Mouse (Mus musculus): ENCODE results near the gene Cct8.
A peak's percentile ranks its signal among the peaks of the same experiment; 100 is the strongest.
"Not testable (repeated sequence)": the region's sequence is repeated elsewhere in the genome, so short reads cannot be mapped to it uniquely, and the experiment has no call there.

Cct8 gene

DNA sequence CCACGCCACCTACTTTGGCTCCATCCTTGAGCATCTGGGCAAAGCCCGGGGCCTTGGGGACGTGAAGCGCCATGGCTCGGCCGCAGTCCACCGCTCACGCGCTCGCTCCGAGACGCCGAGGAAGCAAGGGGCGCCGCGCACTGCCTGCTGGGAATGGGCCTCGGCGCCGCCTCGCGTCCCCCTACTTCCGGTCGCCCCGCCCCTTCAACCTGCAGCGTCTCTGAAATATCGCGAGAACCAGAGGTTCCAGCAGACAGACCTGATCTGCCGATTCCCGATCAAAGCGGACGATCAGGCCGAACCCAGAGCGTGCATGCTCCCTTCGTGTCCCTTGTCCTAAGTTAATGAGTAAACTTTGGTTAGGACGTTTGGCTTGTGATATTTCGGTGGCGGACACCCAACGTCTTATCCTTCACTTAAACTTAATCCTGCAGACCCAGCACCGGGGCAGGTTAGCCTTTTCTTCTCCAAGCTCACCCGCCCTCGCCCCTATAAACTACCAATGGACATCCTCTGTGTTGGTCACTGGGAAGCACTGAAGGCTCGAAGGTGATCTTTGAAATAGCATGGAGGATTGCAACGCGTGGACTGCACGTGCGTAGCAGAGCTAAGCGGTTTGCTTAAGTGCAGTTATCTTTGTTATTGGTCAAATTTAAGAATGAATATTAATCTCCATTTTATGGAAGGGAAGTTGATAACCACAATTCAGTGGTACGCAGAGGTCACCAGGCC lies at the start of gene Cct8:
TSS of gene Cct8 (minus strand) at position 158 of the 732 bp plus-strand sequence.
- peak; percentile 97 to 98 for DNase-seq

DNA sequence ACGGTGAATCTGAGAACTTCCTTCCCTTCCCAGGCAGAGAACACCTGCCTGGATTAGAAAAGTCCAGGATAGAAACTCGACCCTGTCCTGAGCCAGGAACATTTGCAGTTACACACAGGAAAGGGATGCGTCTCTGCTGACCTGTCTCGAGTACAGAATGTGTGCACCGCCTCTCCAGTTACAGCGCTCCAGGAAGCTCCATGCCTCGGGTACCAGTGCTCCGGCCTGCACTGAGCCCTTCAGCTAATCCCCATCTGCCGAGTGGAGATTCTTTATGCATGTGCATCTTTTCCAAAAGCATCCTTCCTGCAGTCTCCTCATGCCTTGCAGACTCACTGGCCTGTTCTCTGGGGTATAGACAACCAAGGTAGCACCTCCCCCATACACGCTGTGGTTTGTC lies 33.1 kb upstream of the Cct8 start:
- no peak for DNase-seq

DNA sequence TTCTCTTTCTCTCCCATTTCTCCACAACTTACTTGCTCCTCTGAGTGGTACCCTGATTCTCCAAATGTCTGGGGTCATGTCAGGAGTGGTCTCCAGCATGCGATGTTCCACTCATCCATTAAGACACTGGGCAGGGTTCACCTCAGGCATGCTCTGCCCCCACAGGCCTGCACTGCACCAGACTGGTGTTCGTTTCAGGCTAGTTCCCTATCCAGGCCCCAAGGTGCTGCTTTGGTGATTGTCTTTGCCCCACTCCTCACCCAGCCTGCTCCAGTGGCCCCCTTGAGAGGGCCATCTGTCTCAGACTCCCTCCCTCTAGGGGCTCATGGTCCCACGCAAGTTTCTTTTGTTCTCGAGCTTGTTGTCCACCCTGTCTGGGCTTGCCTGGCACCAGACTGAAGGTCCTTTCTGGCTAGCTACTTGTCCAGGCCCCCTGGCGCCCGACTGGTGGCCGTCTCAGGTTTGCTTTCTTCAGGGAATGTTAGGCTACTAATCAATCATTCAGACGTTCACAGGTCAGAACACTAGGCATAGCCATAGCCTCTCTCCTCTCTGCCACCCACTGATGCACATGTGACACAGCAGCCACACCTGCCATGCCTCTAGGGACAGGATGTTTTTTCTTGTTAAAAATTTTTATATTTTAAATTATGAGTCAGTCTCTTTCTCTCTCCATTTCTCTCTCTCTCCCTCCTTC lies 32.0 kb upstream of the Cct8 start:
- no peak for DNase-seq

DNA sequence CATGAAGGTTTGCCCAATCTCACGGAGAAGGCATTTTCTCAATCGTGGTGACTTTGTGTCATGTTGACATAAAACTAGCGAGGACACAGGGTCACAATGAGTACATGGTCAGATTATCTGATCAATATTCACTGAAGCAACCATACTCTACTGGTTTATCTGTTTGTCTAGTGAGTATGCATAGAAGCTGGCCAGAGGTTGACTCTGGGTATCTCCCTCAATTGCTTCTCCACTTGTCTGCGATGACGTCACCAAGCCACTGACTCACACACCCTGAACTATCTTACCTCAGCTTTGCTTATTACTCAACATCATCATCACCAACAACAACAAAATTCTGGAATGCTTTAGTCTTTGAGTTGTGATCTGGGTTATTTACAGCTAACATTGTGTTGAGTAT lies 28.6 kb upstream of the Cct8 start:
- no peak for DNase-seq

DNA sequence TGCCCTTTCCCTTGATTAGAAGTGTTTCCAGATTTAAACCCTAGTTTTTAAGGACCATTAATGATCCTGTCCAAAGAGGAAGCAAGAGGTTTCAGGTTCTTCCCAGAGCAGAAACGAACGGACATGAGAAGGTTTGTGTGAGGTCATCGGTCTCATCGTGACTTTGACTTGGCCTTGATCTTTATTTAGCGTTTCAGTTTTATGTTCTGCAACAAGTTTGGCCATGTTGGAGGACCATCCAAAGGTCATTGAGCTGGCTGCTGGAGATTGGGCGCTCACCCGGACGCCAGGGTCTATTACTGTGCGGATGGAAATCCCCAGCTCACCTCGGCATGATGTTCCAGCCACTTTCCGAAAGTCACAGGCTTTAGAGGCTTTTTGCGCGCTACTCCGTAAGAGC lies 16.7 kb upstream of the Cct8 start:
- DNase-seq: no peak

DNA sequence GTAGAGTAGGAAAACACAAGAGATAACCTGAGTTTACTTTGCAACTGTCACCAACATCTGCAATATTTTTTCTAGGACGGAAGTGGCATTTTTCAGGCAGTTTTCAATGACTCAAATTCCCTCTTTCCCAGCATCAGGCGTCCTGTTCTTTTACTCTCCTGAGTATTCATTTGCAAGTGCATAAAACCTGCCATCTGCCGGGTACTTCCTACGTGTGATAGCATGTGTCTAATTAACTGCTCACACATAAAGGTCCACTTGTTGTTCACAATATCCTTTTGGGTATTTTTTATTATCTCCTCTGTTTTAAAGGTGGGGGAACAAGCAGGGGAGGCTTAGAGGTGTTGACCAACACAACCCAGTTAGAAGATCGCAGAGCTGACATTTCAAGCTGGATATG lies 16.0 kb upstream of the Cct8 start:
- DNase-seq: no peak

DNA sequence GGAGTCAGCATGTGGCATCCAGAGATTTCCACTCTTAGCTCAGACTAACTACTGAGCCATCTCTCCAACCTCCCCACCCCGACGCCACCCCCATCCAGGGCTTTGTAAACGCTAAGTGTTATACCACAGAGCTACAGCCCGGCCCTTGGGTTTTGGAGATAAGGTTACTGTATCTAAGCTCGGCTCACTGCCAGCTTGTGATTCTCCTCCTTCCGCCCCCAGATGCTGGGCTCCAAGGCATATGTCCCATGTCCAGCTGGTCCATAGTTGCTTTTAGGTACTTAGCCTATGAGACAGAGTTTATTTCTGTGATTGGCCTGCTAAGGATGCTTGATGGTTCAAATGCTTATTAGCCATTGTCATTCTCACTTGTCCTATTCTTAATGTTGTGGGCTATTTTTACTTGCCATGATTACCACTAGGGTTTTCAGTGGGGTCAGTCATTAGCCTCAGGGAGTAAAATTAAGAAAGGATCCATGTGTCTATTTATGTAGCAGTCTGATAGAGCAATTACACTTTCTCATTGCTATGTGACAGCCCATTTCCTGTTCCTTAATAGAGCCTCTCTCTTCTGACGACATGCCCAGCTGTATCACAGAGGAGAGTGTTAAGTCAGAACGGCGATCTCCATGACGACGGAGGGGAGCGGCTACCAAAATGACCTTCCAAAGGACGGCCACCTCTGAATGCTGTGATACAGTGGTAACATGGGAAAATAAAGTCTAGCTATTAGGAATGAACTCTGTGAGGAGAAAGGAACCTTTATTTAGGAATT lies 5.8 kb upstream of the Cct8 start:
- DNase-seq: no peak

DNA sequence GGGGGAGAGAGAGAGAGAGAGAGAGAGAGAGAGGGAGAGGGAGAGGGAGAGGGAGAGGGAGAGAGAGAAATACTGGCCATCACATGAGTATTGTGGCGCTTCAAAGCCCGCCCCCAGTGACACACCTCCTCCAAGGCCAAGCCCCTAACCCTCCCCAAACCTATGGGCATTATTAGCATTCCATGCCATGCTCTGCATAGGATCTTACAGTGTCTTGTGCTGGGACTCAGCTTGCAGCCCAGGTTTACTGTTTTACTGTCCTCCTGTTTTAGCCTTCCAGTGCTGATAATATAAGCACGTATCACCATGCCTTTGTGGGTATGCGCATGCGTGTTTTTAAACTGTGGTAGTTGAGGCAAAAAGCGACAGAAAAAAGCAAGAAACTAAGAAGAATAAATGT lies 3.9 kb upstream of the Cct8 start:
- no peak for DNase-seq

DNA sequence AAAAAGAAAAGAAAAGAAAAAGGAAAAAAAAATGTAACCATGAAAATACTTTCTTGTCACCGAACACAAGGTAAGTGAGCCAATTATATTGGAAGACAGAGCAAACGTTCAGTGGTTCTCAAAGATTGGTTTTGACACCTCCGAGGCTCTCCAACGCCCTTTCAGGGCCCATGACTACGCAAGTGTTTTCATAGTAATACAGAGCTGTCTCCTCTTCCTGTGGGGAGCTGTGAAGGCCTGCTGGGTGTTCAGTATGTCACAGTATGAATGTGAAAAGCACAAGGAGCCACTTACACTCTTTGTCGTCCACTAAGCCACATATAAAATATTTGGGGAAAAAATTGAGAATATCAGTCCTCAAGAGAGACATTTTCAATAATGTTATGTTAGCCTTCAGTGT lies 1.5 kb upstream of the Cct8 start:
- DNase-seq: no peak

DNA sequence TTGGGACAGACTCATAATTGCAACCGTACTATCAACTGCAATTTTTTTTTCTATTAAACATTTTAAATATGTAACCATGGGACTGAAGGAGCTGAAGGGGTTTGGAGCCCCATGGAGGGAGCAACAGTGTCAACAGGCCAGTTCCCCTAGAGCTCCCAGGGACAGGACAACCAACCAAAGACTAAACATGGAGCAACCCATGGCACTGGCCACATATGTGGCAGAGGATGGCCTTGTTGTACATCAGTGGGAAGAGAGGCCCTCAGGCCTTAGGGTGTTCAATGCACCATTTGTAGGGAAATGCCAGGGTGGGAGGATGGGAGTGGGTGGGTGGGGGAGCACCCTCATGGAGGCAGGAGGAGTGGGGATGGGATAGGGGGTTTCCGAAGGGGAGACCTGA lies 1.1 kb upstream of the Cct8 start:
- no peak for DNase-seq

DNA sequence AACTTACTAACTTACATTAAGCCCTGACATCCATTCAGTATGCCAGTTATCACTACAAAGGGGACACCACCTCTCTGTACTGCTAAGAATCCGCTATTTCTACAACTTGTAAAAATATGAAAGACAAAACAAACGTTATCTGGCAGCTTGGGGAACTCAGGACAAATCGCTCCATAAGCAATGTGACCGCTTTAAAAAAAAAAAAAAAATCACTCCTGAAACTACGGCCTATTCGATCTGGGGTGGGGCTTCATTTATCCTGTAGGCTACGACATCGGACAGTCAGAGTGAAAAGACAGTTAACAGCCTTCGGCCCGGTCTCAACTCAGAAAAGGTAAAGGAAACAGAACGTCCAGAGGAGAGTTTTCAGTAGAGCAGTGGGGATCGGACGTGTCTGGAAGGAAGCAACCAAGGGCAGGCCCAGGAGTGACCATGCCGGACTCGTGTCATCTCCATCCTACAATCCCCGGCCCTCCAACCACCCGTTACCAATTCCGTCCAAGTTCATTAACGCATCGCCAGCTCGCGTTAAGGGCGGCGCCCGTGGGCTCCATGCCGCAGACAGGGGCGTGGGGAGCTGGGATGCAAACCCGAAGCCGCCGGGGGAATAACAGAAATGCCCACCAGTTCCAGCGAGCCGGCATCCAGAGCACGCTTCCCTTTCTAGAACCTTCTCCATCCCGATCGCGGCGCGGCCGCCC lies 568 bp downstream of the Cct8 start:
- peak in 1 of 2 experiments; percentile 6 for DNase-seq

DNA sequence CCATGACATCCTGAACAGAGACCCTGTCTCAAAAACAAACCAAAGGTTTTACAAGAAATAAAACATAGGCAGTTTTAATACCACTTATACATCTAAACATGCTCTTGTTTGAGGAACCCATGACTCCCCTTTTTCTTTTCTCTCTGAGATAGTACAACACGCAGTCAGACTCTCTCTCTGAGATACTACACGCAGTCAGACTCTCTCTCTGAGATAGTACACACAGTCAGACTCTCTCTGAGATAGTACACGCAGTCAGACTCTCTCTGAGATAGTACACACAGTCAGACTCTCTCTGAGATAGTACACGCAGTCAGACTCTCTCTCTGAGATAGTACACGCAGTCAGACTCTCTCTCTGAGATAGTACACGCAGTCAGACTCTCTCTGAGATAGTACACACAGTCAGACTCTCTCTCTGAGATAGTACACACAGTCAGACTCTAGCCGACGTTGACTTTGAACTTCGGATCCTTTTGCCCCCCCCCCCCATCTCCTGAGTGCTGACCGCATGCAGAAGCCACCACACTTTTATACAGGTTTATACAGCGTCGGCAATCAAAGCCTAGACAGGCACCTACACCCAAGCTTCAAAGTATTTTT lies 3.4 kb downstream of the Cct8 start:
- not testable (repeated sequence) for DNase-seq

DNA sequence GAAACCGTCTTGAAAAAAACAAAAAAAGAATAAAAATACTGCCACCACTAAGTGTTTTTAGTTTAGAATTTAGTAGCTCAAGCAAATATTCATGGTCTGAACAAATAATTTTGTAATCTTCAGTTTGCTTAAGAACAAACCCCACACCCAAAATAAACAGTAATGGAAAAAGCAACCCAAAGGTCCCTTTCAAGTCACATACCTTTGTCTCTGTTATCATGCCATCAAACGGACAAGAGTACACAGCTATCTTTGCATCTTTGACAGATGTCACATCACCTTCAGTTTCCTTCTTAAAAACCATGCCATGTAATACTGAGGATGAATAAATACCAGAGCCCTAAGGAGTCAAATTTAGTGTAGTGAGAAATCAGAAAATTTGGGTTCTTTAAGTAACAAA lies 7.1 kb downstream of the Cct8 start:
- DNase-seq: no peak

DNA sequence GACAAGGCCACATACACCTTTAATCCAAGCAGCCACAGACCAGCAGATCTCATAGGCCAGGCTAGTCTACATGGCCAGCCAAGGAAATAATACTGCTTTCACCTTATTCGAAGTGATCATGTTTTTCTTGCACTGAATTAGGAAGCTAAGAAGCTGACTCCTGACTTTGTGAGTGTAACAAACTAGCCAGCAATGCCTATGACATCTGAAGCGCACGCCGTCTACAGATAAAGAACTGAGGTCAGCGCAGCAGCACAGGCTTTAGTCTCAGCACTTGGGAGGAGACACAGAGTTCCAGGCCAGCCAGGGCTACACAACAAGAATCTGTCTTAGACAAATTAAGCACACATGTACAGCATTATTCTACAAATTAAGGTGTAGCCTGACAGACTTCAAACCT lies 8.9 kb downstream of the Cct8 start:
- DNase-seq: no peak

DNA sequence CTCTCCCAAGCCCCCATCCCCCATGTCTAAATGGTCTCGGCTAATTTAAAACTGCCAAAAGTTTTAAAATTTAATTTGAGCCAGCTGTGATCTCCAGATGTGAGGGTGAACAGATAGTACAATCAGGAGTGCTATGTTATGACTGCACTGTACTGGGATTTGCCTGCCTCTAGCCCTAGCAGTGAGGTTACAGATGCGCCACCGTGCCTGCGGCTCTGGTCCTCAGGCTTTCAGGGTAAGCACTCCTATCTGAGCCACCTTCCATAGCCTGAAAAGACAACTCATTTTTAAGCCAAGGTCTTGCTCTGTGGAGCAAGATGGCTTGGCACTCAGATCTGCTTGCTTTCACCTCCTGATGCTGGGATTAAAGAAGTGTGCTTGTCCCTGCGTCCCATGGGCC lies 11.3 kb downstream of the Cct8 start:
- no peak for DNase-seq

DNA sequence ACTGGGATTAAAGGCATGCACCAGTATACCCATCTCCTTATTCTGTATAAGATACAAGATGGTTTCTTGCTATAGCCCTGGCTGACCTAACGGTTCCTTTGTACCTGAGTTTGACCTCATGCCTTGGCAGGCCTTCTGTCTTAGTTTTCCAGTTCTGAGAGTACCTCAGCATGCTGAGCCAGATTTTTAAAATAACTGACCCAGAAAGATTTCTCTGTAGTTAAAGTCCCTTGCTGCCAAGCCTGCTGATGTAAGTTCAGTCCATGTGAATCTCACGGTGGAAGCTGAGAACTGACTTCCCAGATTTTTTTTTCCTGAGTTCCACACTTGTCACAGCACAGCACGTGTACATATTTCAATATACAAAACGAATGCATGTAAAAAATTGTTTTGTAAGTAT lies 25.1 kb downstream of the Cct8 start:
- DNase-seq: no peak

DNA sequence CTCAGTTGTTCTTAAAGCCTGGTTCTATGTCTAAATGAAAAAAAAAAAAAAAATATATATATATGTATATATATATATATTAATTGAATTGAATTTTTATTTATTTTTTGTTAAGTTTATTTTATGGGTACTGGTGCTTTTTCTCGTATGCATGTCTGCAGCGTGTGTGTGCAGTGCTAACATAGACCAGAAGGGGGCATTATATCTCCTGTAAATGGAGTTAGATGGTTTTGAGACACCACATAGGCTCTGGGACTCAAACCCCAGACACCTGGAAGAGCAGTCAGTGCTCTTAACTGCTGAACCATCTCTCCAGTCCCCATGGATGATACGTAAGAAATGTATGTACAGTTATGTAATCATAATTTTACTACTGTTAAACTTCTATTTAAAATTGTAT lies 36.9 kb downstream of the Cct8 start:
- no peak for DNase-seq

DNA sequence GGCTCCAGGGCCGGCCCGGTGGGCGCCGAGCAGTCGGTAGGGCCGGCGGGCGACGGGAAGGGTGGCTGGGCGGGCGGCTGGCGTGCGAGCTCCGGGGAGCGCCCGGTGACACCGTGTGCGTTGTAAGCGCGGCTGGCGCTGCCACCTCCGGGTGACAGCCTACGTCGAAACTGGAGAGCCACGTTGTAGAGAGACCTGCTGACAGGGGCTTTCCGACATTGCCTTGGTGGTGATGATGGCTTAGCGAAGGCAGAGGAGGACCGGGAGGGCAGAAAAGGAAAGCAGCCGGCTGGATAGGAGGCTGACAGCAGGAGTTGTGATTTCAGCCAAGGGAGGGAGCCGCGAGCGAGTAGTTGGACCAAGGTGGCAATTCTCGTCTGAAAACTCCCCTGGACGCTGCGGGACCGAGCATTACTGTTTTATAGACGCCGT lies 40.5 kb downstream of the Cct8 start:
- no peak for DNase-seq

DNA sequence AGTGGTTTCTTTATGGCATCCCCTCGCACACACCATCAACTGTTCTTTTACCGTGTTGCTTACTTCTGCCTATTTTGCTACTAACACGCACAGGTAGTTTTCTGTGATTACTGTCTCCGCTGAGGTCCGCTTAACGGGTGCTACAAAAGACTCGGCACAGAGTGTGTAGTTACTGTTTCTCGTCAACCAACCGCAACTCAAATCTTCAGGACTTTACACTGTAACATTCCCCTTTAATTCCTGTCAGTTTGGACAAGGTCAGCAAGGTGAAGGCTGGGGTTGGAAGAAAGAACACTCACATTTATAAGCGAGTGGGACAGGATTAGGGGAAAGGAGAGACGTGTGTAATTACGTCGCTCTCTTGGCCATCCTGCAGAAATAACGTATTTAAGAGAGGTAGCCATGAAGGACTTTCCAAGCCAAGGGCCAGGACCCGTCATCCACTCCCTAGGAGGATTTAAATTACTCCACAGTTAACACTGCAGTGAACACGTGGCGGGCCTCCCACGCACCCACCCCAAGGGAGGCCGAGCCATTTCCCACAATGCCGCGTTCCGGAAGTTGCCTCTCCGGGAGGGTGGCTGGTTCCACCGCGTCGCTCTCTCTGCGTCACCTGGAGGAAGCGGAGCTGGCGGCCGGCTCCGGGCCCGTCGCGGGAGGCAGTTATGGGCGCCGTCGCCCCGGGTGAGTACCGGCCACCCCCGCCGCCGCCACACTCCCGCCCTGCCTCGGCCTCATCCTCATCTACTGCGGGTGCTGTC lies 41.1 kb downstream of the Cct8 start, which contains the start of gene Usp16:
TSS of gene Usp16 (plus strand) at position 285 of the 761 bp plus-strand sequence.
- DNase-seq: peak; percentile 93 to 94

DNA sequence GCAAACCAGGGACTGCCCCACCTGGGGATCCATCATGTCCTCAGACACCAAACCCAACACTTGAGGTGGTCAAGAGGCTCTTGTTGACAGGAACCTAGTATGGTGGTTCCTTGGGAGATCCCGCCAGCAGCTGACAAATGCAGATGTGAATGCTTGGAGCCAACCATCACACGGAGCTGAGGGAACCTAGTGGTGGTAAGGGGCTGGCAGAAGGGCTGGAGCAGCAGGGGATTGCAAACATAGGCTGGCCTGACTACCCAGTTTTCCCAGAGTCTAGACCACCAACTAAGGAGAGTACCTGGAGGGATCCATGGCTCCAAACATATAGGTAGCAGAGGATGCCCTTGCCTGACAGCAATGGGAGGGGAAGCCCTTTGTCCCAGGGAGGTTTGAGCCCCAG lies 42.4 kb downstream of the Cct8 start:
- DNase-seq: no peak

DNA sequence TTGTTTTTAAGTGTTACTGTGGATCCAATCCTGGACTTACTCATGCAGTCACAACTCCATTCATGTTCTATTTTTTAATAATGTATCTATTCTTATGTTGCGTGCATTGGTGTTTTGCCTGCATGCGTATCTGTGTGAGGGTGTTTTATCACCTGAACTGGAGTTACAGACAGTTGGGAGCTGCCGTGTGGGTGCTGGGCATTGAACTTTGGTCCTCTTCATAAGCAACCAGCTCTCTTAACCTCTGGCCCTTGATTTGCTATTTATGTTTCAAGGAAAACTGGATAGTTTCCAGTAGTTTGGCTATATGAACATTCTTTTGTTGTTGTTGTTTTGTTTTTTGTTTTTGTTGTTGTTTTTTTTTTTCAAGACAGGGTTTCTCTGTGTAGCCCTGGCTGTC lies 50.1 kb downstream of the Cct8 start:
- no peak for DNase-seq

DNA sequence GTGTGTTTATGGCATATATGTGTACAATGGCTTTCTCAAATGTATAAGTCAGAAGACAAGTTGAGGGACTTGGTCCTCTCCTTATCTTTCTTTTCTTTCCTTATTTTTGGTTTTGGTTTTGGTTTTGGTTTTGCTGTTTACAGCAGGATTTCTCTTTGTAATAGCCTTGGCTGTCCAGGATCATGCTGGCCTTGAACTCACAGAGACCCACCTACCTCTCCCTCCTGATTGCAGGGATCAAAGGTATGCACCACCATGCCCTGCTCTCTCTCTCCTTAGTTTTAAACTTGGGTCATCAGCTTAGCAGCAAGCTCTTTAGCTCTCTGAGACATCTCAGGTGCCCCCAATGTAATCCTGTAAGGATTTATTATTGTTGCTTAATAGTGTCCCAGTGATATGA lies 50.6 kb downstream of the Cct8 start:
- no peak for DNase-seq

Data from lung, adult 18-20 months (tissue).